Mouse (Mus musculus) 416B (cell line): ENCODE measurements at regions not wholly inside any gene's neighbourhood (a gene's known extent, or its start where the extent isn't known, plus 50 kb on each side); places are given as distances from the start of the nearest gene placed in this dataset.
"Not testable (repeated sequence)": the region's sequence is repeated elsewhere in the genome, so short reads cannot be mapped to it uniquely, and the experiment has no call there.

Experiments used
- DNase-seq: peaks from one replicate; pipeline ENCODE4 v3.0.0; 2011; ENCODE audit warnings: low read depth

GRCm38 (mm10) chr6:53233777-53234176 lies 53.3 kb upstream of the Creb5 start:
- no peak for DNase-seq

GRCm38 (mm10) chr6:53232616-53233015 lies 54.5 kb upstream of the Creb5 start:
- DNase-seq: no peak

- DNase-seq: no peak
Observed at GRCm38 (mm10) chr6:53229350-53229749, 57.7 kb upstream of the Creb5 start.

- no peak for DNase-seq
Observed at GRCm38 (mm10) chr6:53222104-53222503, 65.0 kb upstream of the Creb5 start.

DNA sequence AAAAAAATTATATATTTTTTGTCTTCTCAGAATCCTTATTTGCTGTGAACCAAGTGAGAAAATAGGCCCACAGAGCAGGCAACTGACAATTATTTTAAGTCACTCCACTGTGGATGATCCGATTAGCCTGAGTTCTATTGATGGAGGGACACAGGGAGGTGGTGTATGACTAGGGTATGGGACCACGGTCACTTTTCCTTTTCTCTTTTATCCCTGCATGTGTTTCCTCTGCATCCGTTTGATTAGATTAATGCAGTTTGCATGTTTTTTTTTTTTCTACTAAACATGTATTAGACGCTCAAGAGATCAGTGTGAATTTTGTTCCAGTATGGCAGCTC lies 65.4 kb upstream of the Creb5 start:
- DNase-seq: no peak

DNA sequence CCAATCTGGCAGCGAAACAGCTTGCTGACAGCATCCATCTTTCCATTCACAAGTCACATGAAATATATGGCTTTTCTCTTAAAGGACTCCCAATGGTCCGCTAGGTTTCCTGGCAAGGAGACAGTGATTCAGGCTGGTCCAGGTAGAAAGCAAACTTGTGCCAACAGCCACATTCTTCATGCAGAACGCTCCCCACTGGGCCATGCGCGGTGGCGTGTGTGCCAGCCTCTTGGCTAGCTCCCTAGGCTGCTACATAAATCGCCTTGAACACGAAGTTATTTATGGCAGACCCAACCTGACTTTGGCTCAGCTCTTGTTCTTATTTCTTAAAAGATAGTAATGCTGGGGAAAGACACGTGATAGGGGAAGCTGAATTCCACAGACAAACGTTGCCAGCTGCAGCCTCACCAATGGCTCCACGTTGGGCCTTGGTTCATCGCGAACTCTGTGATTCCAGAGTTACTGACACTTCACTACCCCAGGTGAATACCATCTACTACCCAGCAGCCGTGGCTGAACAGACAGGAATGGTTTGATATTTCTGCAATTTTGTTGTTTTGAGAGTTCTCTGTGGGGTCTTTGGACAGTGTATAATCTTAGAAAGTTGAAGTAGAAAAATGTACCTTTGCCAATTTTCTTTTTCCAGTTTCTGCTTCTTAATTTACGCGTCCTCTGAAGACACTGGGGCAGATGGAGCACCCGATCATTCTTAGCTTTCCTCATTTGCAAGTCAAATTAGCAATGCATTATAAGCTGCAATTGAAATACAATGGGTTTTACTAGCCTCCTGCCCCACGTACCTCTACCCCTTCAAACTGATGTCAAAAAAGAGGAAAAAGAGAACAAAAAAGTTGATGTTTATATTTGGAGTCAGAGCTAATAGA lies 66.0 kb upstream of the Creb5 start:
- no peak for DNase-seq

GRCm38 (mm10) chr6:53218871-53219286 lies 68.2 kb upstream of the Creb5 start:
- DNase-seq: no peak

GRCm38 (mm10) chr6:53217234-53218015 lies 69.6 kb upstream of the Creb5 start:
- peak; percentile 9 for DNase-seq

GRCm38 (mm10) chr6:53216715-53217114 lies 70.4 kb upstream of the Creb5 start:
- peak; percentile 16 for DNase-seq

GRCm38 (mm10) chr6:53211420-53211819 lies 75.7 kb upstream of the Creb5 start:
- no peak for DNase-seq

DNA sequence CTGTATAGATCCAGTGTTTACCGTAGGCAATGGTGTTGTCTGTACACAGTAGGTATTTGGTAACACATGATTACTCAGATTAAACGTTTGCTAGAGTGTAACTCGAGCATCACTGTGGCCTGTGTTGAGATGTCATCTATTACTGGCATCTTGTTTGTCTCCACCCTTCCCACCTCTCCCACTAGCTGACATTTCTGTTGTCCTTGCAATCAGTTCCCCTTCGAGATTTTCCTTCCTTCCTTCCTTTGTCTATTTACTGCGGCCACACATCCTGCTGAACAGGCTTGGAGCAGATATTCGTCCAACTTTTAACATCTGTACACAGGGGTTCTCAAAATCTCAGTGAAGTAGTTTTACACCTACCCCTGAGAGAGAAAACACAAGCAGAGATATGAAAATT lies 77.7 kb upstream of the Creb5 start:
- DNase-seq: no peak

GRCm38 (mm10) chr6:53208474-53208873 lies 78.6 kb upstream of the Creb5 start:
- DNase-seq: no peak

GRCm38 (mm10) chr6:53207781-53208180 lies 79.3 kb upstream of the Creb5 start:
- peak; percentile 25 for DNase-seq

GRCm38 (mm10) chr6:53207361-53207760 lies 79.7 kb upstream of the Creb5 start:
- DNase-seq: no peak

GRCm38 (mm10) chr6:53201281-53201956 lies 85.7 kb upstream of the Creb5 start:
- no peak for DNase-seq

- DNase-seq: no peak
Observed at GRCm38 (mm10) chr6:53199474-53199873, 87.6 kb upstream of the Creb5 start.

GRCm38 (mm10) chr6:53182131-53182530 lies 104.9 kb upstream of the Creb5 start:
- not testable (repeated sequence) for DNase-seq

DNA sequence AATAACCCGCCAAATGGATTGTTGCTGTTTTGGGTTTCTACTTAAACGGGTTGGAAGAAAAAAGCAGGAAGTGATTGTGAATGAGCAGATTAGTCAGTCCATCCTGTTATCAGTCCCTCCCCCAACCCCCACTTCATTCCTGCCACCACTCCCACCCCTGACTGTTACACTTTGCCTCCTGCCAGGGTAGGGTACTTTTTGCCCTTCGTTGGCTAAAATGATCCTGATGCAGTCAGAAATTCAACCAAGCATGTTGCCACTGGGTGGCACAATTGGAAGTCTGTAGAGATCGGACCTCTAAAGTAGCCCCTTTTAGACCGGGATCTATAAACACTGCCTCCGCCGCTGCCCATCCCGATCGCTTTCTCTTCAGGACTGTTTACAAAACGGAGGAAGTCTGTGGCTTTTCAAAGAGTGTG lies 96.0 kb upstream of the Jazf1 start:
- DNase-seq: no peak

GRCm38 (mm10) chr6:53163091-53163490 lies 94.7 kb upstream of the Jazf1 start:
- DNase-seq: no peak

- no peak for DNase-seq
Observed at GRCm38 (mm10) chr6:53161627-53162026, 93.2 kb upstream of the Jazf1 start.

- peak; percentile 70 for DNase-seq
Observed at GRCm38 (mm10) chr6:53154621-53155020, 86.2 kb upstream of the Jazf1 start.

- no peak for DNase-seq
Observed at GRCm38 (mm10) chr6:53147478-53147877, 79.0 kb upstream of the Jazf1 start.
